28 mouse cellular contexts compared by ENCODE assay signal in the genomic region with DNA sequence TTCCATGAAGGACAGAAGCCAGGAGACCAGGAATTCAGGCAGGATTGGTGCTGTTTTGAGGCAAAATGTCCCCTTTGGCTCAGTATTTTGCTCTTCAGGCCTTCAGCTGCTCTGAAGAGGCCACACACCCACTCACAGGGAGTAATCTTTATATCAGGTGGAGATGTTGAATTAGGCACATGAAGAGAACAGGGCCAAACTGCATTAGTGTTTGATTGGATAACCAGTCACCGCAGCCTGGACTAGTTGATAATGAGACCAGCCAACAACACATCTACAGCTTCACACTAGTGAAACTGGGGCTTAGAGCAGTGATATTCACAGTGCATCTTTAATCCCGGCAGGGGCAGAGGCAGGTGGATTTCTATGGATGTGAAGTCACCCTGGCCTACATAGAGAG. TPM values are rescaled to one million over a fixed set of nuclear protein-coding genes. Genes with fewer than 3 reads are reported as not detected.
A peak's percentile ranks its signal among the peaks of the same experiment; 100 is the strongest.
DNase-seq lines count a peak whose midpoint lies in the region; ATAC-seq and TF ChIP-seq lines count a peak whose summit lies in the region.
"Had no signal": no experiment of that assay in that cellular context is flagged by ENCODE, and none has a peak within 500 bp of the region (broad histone marks: within the 10 kb centered on the region; RNA-seq: fewer than 3 reads in every experiment).

No protein-coding gene starts in this region.

- DNase-seq in forebrain, embryonic 11.5 days (ENCODE audit: low spot score), result peak; percentile 13
- DNase-seq in liver, postnatal 0 days, result no peak
- DNase-seq in testis, postnatal 10 days (ENCODE audit: low spot score), result no peak
- DNase-seq in layer of hippocampus, adult 2 months (ENCODE audit: low spot score in 2 of 2), result no peak
- DNase-seq in kidney, adult 18-20 months, result no peak
- DNase-seq: adrenal gland, adult 8-10 months; cerebellum, adult 2 months; cerebellum, postnatal 14 days; gastrocnemius, postnatal 10 days; heart, postnatal 10 days; kidney, postnatal 25 days; left cerebral cortex, postnatal 4 days; lung, postnatal 36 days; spleen, adult 18-20 months had no signal

- no peak overlapping the region for H3K4me3 ChIP-seq in forebrain, embryonic 11.5 days (ENCODE audit: low read depth, low read length)
- no peak overlapping the region for H3K4me3 ChIP-seq in forebrain, embryonic 13.5 days
- H3K4me3 ChIP-seq in liver, embryonic 12.5 days, result no peak overlapping the region
- no peak overlapping the region for H3K4me3 ChIP-seq in liver, postnatal 0 days (ENCODE audit: low read depth, low read length)
- H3K4me3 ChIP-seq in layer of hippocampus, adult 2 months, result no peak overlapping the region
- H3K4me3 ChIP-seq: embryonic facial prominence, embryonic 10.5 days; embryonic facial prominence, embryonic 15.5 days; heart, embryonic 13.5 days; lung, embryonic 15.5 days; midbrain, embryonic 15.5 days; neural tube, embryonic 15.5 days had no signal

- no peaks in the 10 kb centered on the region for H3K36me3 ChIP-seq in forebrain, embryonic 11.5 days (ENCODE audit: control insufficient read depth, insufficient read depth, low read length)
- H3K36me3 ChIP-seq in forebrain, embryonic 13.5 days (ENCODE audit: poor library complexity, severe bottlenecking), result no peaks in the 10 kb centered on the region
- no peaks in the 10 kb centered on the region for H3K36me3 ChIP-seq in liver, embryonic 12.5 days
- no peaks in the 10 kb centered on the region for H3K36me3 ChIP-seq in liver, postnatal 0 days (replicated peaks; ENCODE audit: insufficient read depth, low read length)
- H3K36me3 ChIP-seq: embryonic facial prominence, embryonic 10.5 days; embryonic facial prominence, embryonic 15.5 days; heart, embryonic 13.5 days; lung, embryonic 15.5 days; midbrain, embryonic 15.5 days; neural tube, embryonic 15.5 days had no signal

- H3K4me1 ChIP-seq in forebrain, embryonic 11.5 days (replicated peaks; ENCODE audit: control insufficient read depth, insufficient read depth, low read length), result no peaks in the 10 kb centered on the region
- peaks cover 8% of the 10 kb centered on the region for H3K4me1 ChIP-seq in forebrain, embryonic 13.5 days
- H3K4me1 ChIP-seq in liver, embryonic 12.5 days, result peaks cover 45% of the 10 kb centered on the region
- peaks cover 2% of the 10 kb centered on the region; the same call in 1 of the 2 replicates for H3K4me1 ChIP-seq in liver, postnatal 0 days (ENCODE audit: insufficient read depth)
- H3K4me1 ChIP-seq: midbrain, embryonic 15.5 days had no signal

- H3K27me3 ChIP-seq in forebrain, embryonic 11.5 days (ENCODE audit: control insufficient read depth, insufficient read depth, low read length), result no peaks in the 10 kb centered on the region
- H3K27me3 ChIP-seq in forebrain, embryonic 13.5 days, result no peaks in the 10 kb centered on the region
- H3K27me3 ChIP-seq in liver, embryonic 12.5 days (replicated peaks), result no peaks in the 10 kb centered on the region
- H3K27me3 ChIP-seq in liver, postnatal 0 days (ENCODE audit: insufficient read depth, low read length), result no peaks in the 10 kb centered on the region
- H3K27me3 ChIP-seq: CH12.LX; embryonic facial prominence, embryonic 15.5 days; heart, embryonic 13.5 days; lung, embryonic 15.5 days; midbrain, embryonic 15.5 days; neural tube, embryonic 15.5 days had no signal

- 91% methylated on average over 2 of the region's 2 CpGs for WGBS in forebrain, embryonic 11.5 days
- whole genome bisulfite sequencing in forebrain, embryonic 13.5 days, result 91% methylated on average over 2 of the region's 2 CpGs
- WGBS in liver, embryonic 12.5 days (ENCODE audit: insufficient replicate concordance), result 52% methylated on average over 2 of the region's 2 CpGs
- WGBS in liver, postnatal 0 days (ENCODE audit: insufficient replicate concordance), result 65% methylated on average over 2 of the region's 2 CpGs

- TF ChIP-seq CTCF in liver, postnatal 0 days (IDR thresholded peaks at IDR 0.05; ENCODE audit: low read depth), result no peak
- no peak for TF ChIP-seq CTCF in layer of hippocampus, adult 2 months (conservative IDR thresholded peaks at IDR 0.05)

- no peak overlapping the region for H3K9ac ChIP-seq in forebrain, embryonic 11.5 days (ENCODE audit: low read length)
- H3K9ac ChIP-seq in forebrain, embryonic 13.5 days, result no peak overlapping the region
- H3K9ac ChIP-seq in liver, embryonic 12.5 days, result no peak overlapping the region
- no peak overlapping the region for H3K9ac ChIP-seq in liver, postnatal 0 days (replicated peaks)
- H3K9ac ChIP-seq: embryonic facial prominence, embryonic 15.5 days; heart, embryonic 13.5 days; hindbrain, embryonic 14.5 days; lung, embryonic 15.5 days; midbrain, embryonic 15.5 days; neural tube, embryonic 15.5 days had no signal

- no peak for ATAC-seq in forebrain, embryonic 11.5 days (replicated peaks; ENCODE audit: low FRiP score)
- no peak for ATAC-seq in forebrain, embryonic 13.5 days
- peak; percentile 88 for ATAC-seq in liver, embryonic 12.5 days
- ATAC-seq in liver, postnatal 0 days, result peak; percentile 75
- ATAC-seq: forebrain, embryonic 16.5 days; intestine, postnatal 0 days; midbrain, embryonic 15.5 days had no signal

- TF ChIP-seq EP300 in liver, postnatal 0 days (IDR thresholded peaks at IDR 0.05; ENCODE audit: low read depth), result peak; percentile 86

- no peak overlapping the region for H3K27ac ChIP-seq in forebrain, embryonic 11.5 days (ENCODE audit: low read depth, low read length)
- H3K27ac ChIP-seq in forebrain, embryonic 13.5 days, result no peak overlapping the region
- peak overlapping the region; percentile 62 for H3K27ac ChIP-seq in liver, embryonic 12.5 days
- H3K27ac ChIP-seq in liver, postnatal 0 days (ENCODE audit: low read depth), result no peak overlapping the region
- no peak overlapping the region for H3K27ac ChIP-seq in layer of hippocampus, adult 2 months
- H3K27ac ChIP-seq: embryonic facial prominence, embryonic 10.5 days; embryonic facial prominence, embryonic 15.5 days; heart, embryonic 13.5 days; hindbrain, embryonic 14.5 days; lung, embryonic 15.5 days; midbrain, embryonic 15.5 days; neural tube, embryonic 15.5 days had no signal

- no peaks in the 10 kb centered on the region; the same call in 1 of the 2 replicates for H3K9me3 ChIP-seq in forebrain, embryonic 11.5 days (ENCODE audit: control insufficient read depth, low read length)
- H3K9me3 ChIP-seq in forebrain, embryonic 13.5 days (replicated peaks), result no peaks in the 10 kb centered on the region
- peaks cover 10% of the 10 kb centered on the region for H3K9me3 ChIP-seq in liver, embryonic 12.5 days (replicated peaks)
- no peaks in the 10 kb centered on the region; the same call in 1 of the 2 replicates for H3K9me3 ChIP-seq in liver, postnatal 0 days (ENCODE audit: low read length)
- H3K9me3 ChIP-seq: embryonic facial prominence, embryonic 15.5 days; lung, embryonic 15.5 days; midbrain, embryonic 15.5 days; neural tube, embryonic 15.5 days had no signal

- no peak overlapping the region for H3K4me2 ChIP-seq in forebrain, embryonic 11.5 days (ENCODE audit: low read depth, low read length, severe bottlenecking)
- H3K4me2 ChIP-seq in forebrain, embryonic 13.5 days, result no peak overlapping the region
- peak overlapping the region; percentile 13; the same call in 1 of the 2 replicates for H3K4me2 ChIP-seq in liver, embryonic 12.5 days
- H3K4me2 ChIP-seq in liver, postnatal 0 days (ENCODE audit: low read depth, low read length), result no peak overlapping the region
- H3K4me2 ChIP-seq: embryonic facial prominence, embryonic 15.5 days; heart, embryonic 13.5 days; hindbrain, embryonic 14.5 days; lung, embryonic 15.5 days; midbrain, embryonic 15.5 days; neural tube, embryonic 15.5 days had no signal

RNA-seq across cellular contexts. Expression of gene Wdr38, which starts 8.3 kb away (rescaled TPM):
- 1.5 and 1.8 TPM in 2 replicates for polyA plus RNA-seq in forebrain, embryonic 11.5 days (2014; fragmentation: Nextera tagmentation; extraction: Ambion mirVana)
- 1.6 and 2.1 TPM in 2 replicates for polyA plus RNA-seq in forebrain, embryonic 13.5 days (2015; fragmentation: Nextera tagmentation; extraction: Ambion mirVana)
- 0.89 and 1.3 TPM in 2 replicates for polyA plus RNA-seq in liver, embryonic 12.5 days (2016; fragmentation: Nextera tagmentation; extraction: Ambion mirVana)
- 0.53 and 0.60 TPM in 2 replicates for polyA plus RNA-seq in liver, postnatal 0 days (2015; fragmentation: Nextera tagmentation; extraction: Ambion mirVana)
- total RNA-seq in layer of hippocampus, adult 2 months (2021), result under 1 TPM; 0.47 to 0.69 TPM

RNA-seq across cellular contexts. Expression of gene Arpc5l, which starts 16.2 kb away (rescaled TPM):
- 146 and 147 TPM in 2 replicates for polyA plus RNA-seq in forebrain, embryonic 11.5 days (2014; fragmentation: Nextera tagmentation; extraction: Ambion mirVana)
- polyA plus RNA-seq in forebrain, embryonic 13.5 days (2015; fragmentation: Nextera tagmentation; extraction: Ambion mirVana), result 138 and 148 TPM in 2 replicates
- polyA plus RNA-seq in liver, embryonic 12.5 days (2016; fragmentation: Nextera tagmentation; extraction: Ambion mirVana), result 83.0 and 84.9 TPM in 2 replicates
- polyA plus RNA-seq in liver, postnatal 0 days (2015; fragmentation: Nextera tagmentation; extraction: Ambion mirVana), result 59.3 and 60.7 TPM in 2 replicates
- total RNA-seq in layer of hippocampus, adult 2 months (2021), result 10 to 100 TPM; 88.5 to 92.8 TPM

RNA-seq across cellular contexts. Expression of gene Rpl35, which starts 16.5 kb away (rescaled TPM):
- polyA plus RNA-seq in forebrain, embryonic 11.5 days (2014; fragmentation: Nextera tagmentation; extraction: Ambion mirVana), result 901 and 1,011 TPM in 2 replicates
- polyA plus RNA-seq in forebrain, embryonic 13.5 days (2015; fragmentation: Nextera tagmentation; extraction: Ambion mirVana), result 803 and 1,001 TPM in 2 replicates
- polyA plus RNA-seq in liver, embryonic 12.5 days (2016; fragmentation: Nextera tagmentation; extraction: Ambion mirVana), result 995 and 1,050 TPM in 2 replicates
- polyA plus RNA-seq in liver, postnatal 0 days (2015; fragmentation: Nextera tagmentation; extraction: Ambion mirVana), result 574 and 582 TPM in 2 replicates
- total RNA-seq in layer of hippocampus, adult 2 months (2021), result 100 to 1,000 TPM; 247 to 255 TPM

RNA-seq across cellular contexts. Expression of gene Olfml2a, which starts 57.2 kb away (rescaled TPM):
- 2.6 TPM in 2 replicates for polyA plus RNA-seq in forebrain, embryonic 11.5 days (2014; fragmentation: Nextera tagmentation; extraction: Ambion mirVana)
- 0.91 and 1.1 TPM in 2 replicates for polyA plus RNA-seq in forebrain, embryonic 13.5 days (2015; fragmentation: Nextera tagmentation; extraction: Ambion mirVana)
- 0.12 and 0.13 TPM in 2 replicates for polyA plus RNA-seq in liver, embryonic 12.5 days (2016; fragmentation: Nextera tagmentation; extraction: Ambion mirVana)
- 0.06 and 0.12 TPM in 2 replicates for polyA plus RNA-seq in liver, postnatal 0 days (2015; fragmentation: Nextera tagmentation; extraction: Ambion mirVana)
- 1 to 10 TPM; 1.3 to 1.5 TPM for total RNA-seq in layer of hippocampus, adult 2 months (2021)
- total RNA-seq: hematopoietic stem cell, adult 5-6 weeks had no signal
- polyA plus RNA-seq: C2C12 had no signal

Comparison
In these comparisons a context has a peak if more than half of its experiments do, and no peak if none do; other contexts are left out.
1. ATAC-seq: peak in liver, embryonic 12.5 days (single experiment) and liver, postnatal 0 days (single experiment); none in forebrain, embryonic 11.5 days (single experiment) and forebrain, embryonic 13.5 days (single experiment).